Mouse (Mus musculus) intestine, postnatal 0 days (tissue): Measurements from ENCODE around the gene Raf1. TPM values are rescaled to one million over a fixed set of nuclear protein-coding genes. Genes with fewer than 3 reads are reported as not detected.

Source experiments
- ATAC-seq: fragments of 200-750 bp; cut with Nextera tagmentation; 2 replicates; pipeline ENCODE4 v1.8.0; 2017; ENCODE audit warnings: mild to moderate bottlenecking, moderate TSS enrichment, moderate library complexity
- H3K27ac ChIP-seq: fragments of 300-500 bp; sonication (generic); 2 replicates; pipeline ENCODE4 v1.5.1; 2014; ENCODE audit warnings: mild to moderate bottlenecking, low read depth, low read length, moderate library complexity
- H3K27me3 ChIP-seq: fragments of 300-500 bp; sonication (generic); replicated peaks from 2 replicates; pipeline ENCODE4 v1.6.1; 2014; ENCODE audit warnings: low read length, mixed read lengths; ENCODE audit not compliant: control insufficient read depth, insufficient read depth
- H3K36me3 ChIP-seq: fragments of 300-500 bp; sonication (generic); 2 replicates; pipeline ENCODE4 v1.6.1; 2014; ENCODE audit warnings: mild to moderate bottlenecking, moderate library complexity; ENCODE audit not compliant: control insufficient read depth, insufficient read depth
- H3K4me1 ChIP-seq: fragments of 300-500 bp; sonication (generic); replicated peaks from 2 replicates; pipeline ENCODE4 v1.6.1; 2014; ENCODE audit warnings: antibody characterized with exemption, low read length, mixed read lengths; ENCODE audit not compliant: control insufficient read depth, insufficient read depth
- H3K4me2 ChIP-seq: fragments of 300-500 bp; sonication (generic); replicated peaks from 2 replicates; pipeline ENCODE4 v1.6.1; 2014; ENCODE audit warnings: low read depth, mild to moderate bottlenecking, moderate library complexity
- H3K4me3 ChIP-seq: fragments of 300-500 bp; sonication (generic); 2 replicates; pipeline ENCODE4 v1.5.1; 2014; ENCODE audit warnings: low read depth, low read length
- H3K9ac ChIP-seq: fragments of 300-500 bp; sonication (generic); 2 replicates; pipeline ENCODE4 v1.6.1; 2014; ENCODE audit warnings: mild to moderate bottlenecking, low read depth, low read length
- H3K9me3 ChIP-seq: fragments of 300-500 bp; sonication (generic); 2 replicates; pipeline ENCODE4 v1.6.1; 2016; ENCODE audit warnings: mixed run types; ENCODE audit not compliant: control insufficient read depth
- CTCF ChIP-seq: sonication (generic); IDR thresholded peaks from 2 replicates; pipeline ENCODE4 v1.5.1; 2016; ENCODE audit warnings: low read depth, mild to moderate bottlenecking, control low read depth, antibody characterized with exemption, moderate library complexity
- WGBS: fragments of 180-500 bp; shearing (Covaris S2); extraction: QIAGEN DNeasy Blood & Tissue Kit; methylation state at CpG from one replicate; pipeline ENCODE4 v1.1.7; 2014; 5-methylcytosine and 5-hydroxymethylcytosine counted together
- polyA plus RNA-seq: library from polyadenylated mRNA; unstranded; fragments of >200 nt; fragmentation: Nextera tagmentation; extraction: Ambion mirVana; gene quantifications from 2 replicates; pipeline ENCODE4 v1.2.1, GENCODE M21; 2015

Raf1 gene
- polyA plus RNA-seq, 1 experiment from 2014 or later = 66.4 TPM

DNA sequence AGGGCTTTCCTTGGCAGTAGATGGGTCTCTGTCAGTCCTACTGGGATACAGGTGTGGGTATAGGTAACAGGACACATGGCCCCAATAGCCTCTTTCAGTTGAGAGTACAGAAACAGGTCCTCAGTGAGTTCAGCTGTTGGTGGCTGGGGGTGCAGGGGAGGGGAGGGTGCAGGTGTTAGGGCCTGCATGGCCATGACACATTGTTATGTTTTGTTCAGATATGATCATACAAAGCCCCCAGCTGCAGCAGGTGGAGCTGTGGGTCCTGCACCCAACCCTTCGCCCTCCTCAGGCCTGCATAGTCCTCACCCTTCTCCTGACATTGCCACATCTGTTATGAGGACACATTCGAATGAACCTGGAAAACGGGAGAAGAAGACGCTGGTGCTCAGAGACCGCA is 66.1 kb downstream of the Raf1 start:
- no peaks in the 10 kb centered on the region for H3K4me1 ChIP-seq
- H3K9me3 ChIP-seq = no peaks in the 10 kb centered on the region
- H3K27ac ChIP-seq = no peak overlapping the region
- WGBS = 96% methylated on average over 5 of the region's 5 CpGs
- no peak for ATAC-seq
- no peak overlapping the region for H3K4me3 ChIP-seq
- H3K27me3 ChIP-seq = no peaks in the 10 kb centered on the region
- no peak overlapping the region for H3K4me2 ChIP-seq
- H3K36me3 ChIP-seq = peaks cover 52% of the 10 kb centered on the region
- TF ChIP-seq CTCF = no peak
- H3K9ac ChIP-seq = no peak overlapping the region

- 73% methylated on average over 3 of the region's 3 CpGs for WGBS
- Histone ChIP-seq H3K27me3 (no peaks in the 10 kb centered on the region), H3K36me3 (peaks cover 42% of the 10 kb centered on the region), H3K4me2 (no peak overlapping the region), H3K9ac (no peak overlapping the region), H3K4me1 (no peaks in the 10 kb centered on the region), H3K27ac (no peak overlapping the region), H3K4me3 (no peak overlapping the region), H3K9me3 (no peaks in the 10 kb centered on the region)
- ATAC-seq = no peak
- peak; percentile 73 for TF ChIP-seq CTCF
These were observed 67.3 kb downstream of the Raf1 start for GRCm38 (mm10) chr6:115609121-115609520.

DNA sequence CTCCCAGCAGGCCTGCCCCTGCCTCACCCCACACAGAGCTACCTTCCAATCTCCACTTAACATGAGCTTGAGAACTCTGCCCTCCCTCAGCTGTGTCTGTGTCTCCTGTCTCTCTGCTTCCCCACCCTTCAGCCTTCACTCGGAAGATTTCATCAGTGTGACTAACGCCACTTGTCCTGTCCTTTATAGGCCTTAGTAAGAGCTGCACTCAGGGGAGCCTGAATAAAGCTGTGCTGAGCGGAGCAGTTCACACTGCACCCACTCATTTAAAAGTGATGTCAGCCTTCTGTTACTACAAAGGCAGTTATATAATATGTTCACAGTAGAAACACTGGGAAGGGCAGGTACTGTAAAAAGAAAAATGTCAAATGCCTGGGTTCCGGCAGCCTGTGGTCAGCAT is 69.0 kb downstream of the Raf1 start:
- H3K4me1 ChIP-seq = no peaks in the 10 kb centered on the region
- no peak overlapping the region for H3K27ac ChIP-seq
- TF ChIP-seq CTCF = no peak
- H3K36me3 ChIP-seq = peaks cover 31% of the 10 kb centered on the region
- H3K4me3 ChIP-seq = no peak overlapping the region
- WGBS = 78% methylated on average over 4 of the region's 4 CpGs
- H3K4me2 ChIP-seq = no peak overlapping the region
- H3K27me3 ChIP-seq = no peaks in the 10 kb centered on the region
- no peak for ATAC-seq
- H3K9ac ChIP-seq = no peak overlapping the region
- no peaks in the 10 kb centered on the region for H3K9me3 ChIP-seq

DNA sequence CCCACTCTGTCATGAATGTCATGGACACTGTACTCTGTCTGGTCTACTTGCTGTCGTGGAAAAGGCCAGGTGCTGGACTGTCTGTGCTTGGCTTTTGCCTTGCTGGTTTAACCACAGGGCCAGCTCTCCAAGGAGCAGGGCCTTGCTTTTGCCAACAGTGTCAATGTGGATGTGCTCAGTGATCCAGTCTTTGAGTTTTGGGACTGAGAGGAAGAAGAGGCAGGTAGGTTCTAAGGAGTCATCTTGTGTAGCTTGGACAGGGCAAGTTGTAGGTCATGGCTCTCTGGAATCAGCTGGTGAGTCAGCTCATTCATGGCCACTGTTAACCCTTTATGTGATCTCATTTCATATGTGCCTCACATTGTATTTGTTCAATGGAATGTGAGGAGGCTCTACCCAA is 70.0 kb downstream of the Raf1 start:
- Histone ChIP-seq H3K27ac (no peak overlapping the region), H3K9me3 (no peaks in the 10 kb centered on the region), H3K4me3 (no peak overlapping the region), H3K4me1 (no peaks in the 10 kb centered on the region), H3K9ac (no peak overlapping the region), H3K36me3 (peaks cover 22% of the 10 kb centered on the region), H3K4me2 (no peak overlapping the region), H3K27me3 (no peaks in the 10 kb centered on the region)
- 85% methylated on average over 1 of the region's 1 CpGs for WGBS
- ATAC-seq = no peak
- no peak for TF ChIP-seq CTCF

- no peaks in the 10 kb centered on the region for H3K4me1 ChIP-seq
- no peak for TF ChIP-seq CTCF
- peak within 1 kb of the TSS; percentile 86 for H3K4me3 ChIP-seq
- H3K9me3 ChIP-seq = no peaks in the 10 kb centered on the region
- peak; percentile 95 for ATAC-seq
- H3K4me2 ChIP-seq = peak within 1 kb of the TSS; percentile 67
- no peaks in the 10 kb centered on the region for H3K27me3 ChIP-seq
- H3K36me3 ChIP-seq = 0 out of 2 replicates have a peak, but pooled peaks cover 5% of the 10 kb centered on the region
- WGBS = under 1% methylated on average over 58 of the region's 61 CpGs
- peak within 1 kb of the TSS; percentile 75 for H3K9ac ChIP-seq
- peak within 1 kb of the TSS; percentile 46 for H3K27ac ChIP-seq
These were observed 74.5 kb downstream of the Raf1 start, which contains the start of gene Mkrn2 for GRCm38 (mm10) chr6:115601715-115602523. Gene Mkrn2 (plus strand): TSS chr6:115601902.

DNA sequence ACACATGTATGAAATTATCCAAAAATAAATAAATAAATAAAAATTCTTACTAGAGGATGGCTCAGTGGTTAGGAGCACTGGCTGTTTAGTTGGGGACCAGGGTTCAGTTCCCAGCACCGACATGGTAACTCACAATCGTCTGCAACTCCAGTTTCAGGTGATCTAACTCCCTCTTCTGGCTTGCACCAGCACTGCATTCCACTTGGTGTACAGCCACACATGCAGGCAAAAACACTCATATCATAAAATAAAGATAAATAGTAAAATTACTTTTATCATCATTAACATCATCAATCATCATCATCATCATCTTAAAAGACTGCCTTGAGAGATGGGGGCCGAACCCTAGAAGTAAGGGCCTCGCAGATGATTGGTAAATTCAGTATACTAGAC is 75.1 kb downstream of the Raf1 start:
- WGBS = 64% methylated on average over 4 of the region's 4 CpGs
- H3K27ac ChIP-seq = no peak overlapping the region
- H3K4me1 ChIP-seq = no peaks in the 10 kb centered on the region
- TF ChIP-seq CTCF = peak; percentile 43; the same call in 1 of the 2 replicates
- peak overlapping the region; percentile 67 for H3K4me2 ChIP-seq
- 0 out of 2 replicates have a peak, but pooled peaks cover 5% of the 10 kb centered on the region for H3K36me3 ChIP-seq
- H3K9ac ChIP-seq = no peak overlapping the region
- no peak for ATAC-seq
- no peaks in the 10 kb centered on the region for H3K9me3 ChIP-seq
- H3K27me3 ChIP-seq = no peaks in the 10 kb centered on the region
- H3K4me3 ChIP-seq = peak overlapping the region; percentile 86
